Mouse (Mus musculus) C2C12 (cell line): ENCODE results near the gene Hist1h4k.

ENCODE experiments used
- CTCF ChIP-seq: IDR thresholded peaks from one replicate; pipeline ENCODE4 v1.5.1; 2011; ENCODE audit not compliant: control insufficient read depth, insufficient read depth, insufficient read length
- MAX ChIP-seq: IDR thresholded peaks from one replicate; pipeline ENCODE4 v1.6.1; 2011; ENCODE audit warnings: mild to moderate bottlenecking, control low read depth

DNA sequence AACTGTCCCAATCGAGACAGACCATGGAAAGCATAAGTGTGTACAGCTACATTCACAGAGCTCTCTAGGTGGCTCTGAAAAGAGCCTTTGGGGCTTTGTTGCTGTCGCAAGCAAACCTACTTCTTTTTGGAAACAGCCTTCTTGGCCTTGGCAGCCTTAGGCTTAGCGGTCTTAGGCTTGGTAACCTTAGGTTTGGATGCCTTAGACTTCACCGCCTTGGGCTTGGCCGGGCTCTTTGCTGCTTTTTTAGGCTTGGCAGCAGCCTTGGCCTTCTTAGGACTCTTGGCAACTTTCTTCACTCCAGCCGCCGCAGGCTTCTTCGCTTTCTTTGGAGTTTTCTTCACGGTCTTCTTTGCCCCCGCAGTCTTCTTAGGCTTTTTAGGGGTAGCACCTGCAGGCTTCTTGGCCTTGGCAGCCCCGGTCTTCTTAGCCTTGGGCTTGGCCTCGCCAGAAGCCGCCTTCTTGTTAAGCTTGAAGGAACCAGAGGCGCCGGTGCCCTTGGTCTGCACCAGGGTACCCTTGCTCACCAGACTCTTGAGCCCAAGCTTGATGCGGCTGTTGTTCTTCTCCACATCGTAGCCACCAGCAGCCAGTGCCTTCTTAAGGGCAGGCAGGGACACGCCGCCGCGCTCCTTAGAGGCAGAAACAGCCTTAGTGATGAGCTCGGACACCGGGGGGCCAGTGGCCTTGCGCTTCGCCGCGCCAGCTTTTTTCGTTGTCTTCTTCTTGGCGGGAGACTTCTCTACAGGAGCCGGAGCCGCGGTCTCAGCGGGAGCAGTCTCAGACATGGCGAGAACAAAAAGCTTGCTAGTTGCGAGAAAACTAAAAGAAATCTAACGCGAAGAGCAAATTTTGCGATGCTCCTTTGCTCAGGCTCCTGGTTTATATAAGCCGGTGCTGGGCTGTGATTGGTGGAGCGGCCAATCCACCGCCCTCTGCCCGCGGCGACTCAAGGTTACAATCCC is 29.7 kb upstream of the Hist1h4k start, which contains the start of gene Hist1h1b:
- no peak for TF ChIP-seq MAX
- TF ChIP-seq CTCF = no peak
